ENCODE assay signal across 22 mouse cellular contexts in the genomic region with DNA sequence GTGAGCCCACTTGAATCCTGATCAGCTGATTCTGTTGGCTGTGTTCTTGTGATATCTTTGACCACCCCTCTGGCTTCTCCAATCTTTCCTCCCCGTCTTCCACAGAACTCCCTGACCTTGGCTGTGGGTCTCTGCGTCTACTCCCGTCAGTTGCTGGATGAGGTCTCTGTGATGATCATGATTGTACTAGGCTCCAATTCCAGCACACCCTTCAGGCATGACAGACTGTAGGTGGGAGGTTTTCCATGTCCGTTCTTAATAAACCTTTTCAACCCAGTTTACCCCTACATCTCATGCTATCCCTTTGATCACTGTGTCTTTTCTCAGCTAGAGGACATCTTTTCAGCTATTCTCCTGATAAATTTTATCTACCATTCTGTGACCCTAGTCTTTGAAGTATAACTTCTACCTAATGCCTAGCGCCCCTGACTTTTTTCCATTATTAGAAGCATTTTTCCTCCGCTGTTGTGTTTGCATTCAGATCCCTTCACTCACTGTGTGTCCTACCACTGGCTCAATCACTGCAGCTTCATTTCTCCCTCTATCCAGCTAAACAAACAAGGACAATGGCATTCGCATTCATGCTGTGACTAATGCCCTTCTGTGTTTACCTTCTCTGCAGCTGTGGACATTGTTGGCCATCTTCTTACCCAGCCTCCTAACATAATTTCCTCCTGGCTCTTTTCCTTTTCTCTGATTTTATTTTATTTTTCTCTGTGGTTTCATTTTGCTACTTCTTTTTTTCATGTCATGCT.
DNase-seq lines count a peak whose midpoint lies in the region; ATAC-seq and TF ChIP-seq lines count a peak whose summit lies in the region.
"Had no signal": no experiment of that assay in that cellular context is flagged by ENCODE, and none has a peak within 500 bp of the region (broad histone marks: within the 10 kb centered on the region; RNA-seq: fewer than 3 reads in every experiment).

No protein-coding gene starts in this region.

- peak; percentile 89 for ATAC-seq in kidney, embryonic 14.5 days (ENCODE audit: low FRiP score, low TSS enrichment)
- ATAC-seq in kidney, postnatal 0 days (replicated peaks; ENCODE audit: low FRiP score, low read depth) = peak; percentile 89
- ATAC-seq: forebrain, embryonic 13.5 days; forebrain, embryonic 16.5 days had no signal

- no peak for TF ChIP-seq CTCF in kidney, postnatal 0 days (IDR thresholded peaks at IDR 0.05; ENCODE audit: low read depth)

- H3K27me3 ChIP-seq in kidney, embryonic 14.5 days (ENCODE audit: control insufficient read depth, insufficient read depth, low read length) = no peaks in the 10 kb centered on the region
- no peaks in the 10 kb centered on the region for H3K27me3 ChIP-seq in kidney, postnatal 0 days (ENCODE audit: insufficient read depth, low read length)
- H3K27me3 ChIP-seq: forebrain, embryonic 13.5 days; hindbrain, embryonic 12.5 days; hindbrain, embryonic 15.5 days had no signal

- peak; percentile 30 for DNase-seq in embryo, embryonic 10 days (ENCODE audit: low spot score)
- no peak for DNase-seq in embryo, embryonic 9.5 days (ENCODE audit: extremely low spot score)
- DNase-seq in kidney, postnatal 36 days = no peak
- DNase-seq in kidney, postnatal 0 days (ENCODE audit: low spot score) = peak; percentile 79
- DNase-seq in kidney, adult 11 months = no peak
- no peak for DNase-seq in urinary bladder, adult 2 months (ENCODE audit: low spot score)
- DNase-seq: adrenal gland, adult 2 months; adrenal gland, postnatal 14 days; cerebellum, adult 11 months; cerebellum, adult 2 months; cerebellum, adult 9-11 months; cerebellum, postnatal 25 days; embryo, embryonic 11 days; gastrocnemius, postnatal 10 days; gastrocnemius, postnatal 36 days had no signal

- H3K36me3 ChIP-seq in kidney, embryonic 14.5 days (ENCODE audit: control insufficient read depth, insufficient read depth, low read length) = no peaks in the 10 kb centered on the region
- H3K36me3 ChIP-seq in kidney, postnatal 0 days (ENCODE audit: insufficient read depth, low read length) = no peaks in the 10 kb centered on the region
- H3K36me3 ChIP-seq: forebrain, embryonic 10.5 days; heart, embryonic 10.5 days; hindbrain, embryonic 12.5 days; hindbrain, embryonic 15.5 days had no signal

- no peak overlapping the region for H3K4me3 ChIP-seq in kidney, embryonic 14.5 days (ENCODE audit: low read length)
- H3K4me3 ChIP-seq in kidney, postnatal 0 days (replicated peaks; ENCODE audit: low read depth, low read length) = no peak overlapping the region
- H3K4me3 ChIP-seq: forebrain, embryonic 10.5 days; forebrain, embryonic 13.5 days; heart, embryonic 10.5 days; hindbrain, embryonic 12.5 days; hindbrain, embryonic 15.5 days had no signal

- H3K9me3 ChIP-seq in kidney, embryonic 14.5 days (ENCODE audit: control insufficient read depth, low read length) = no peaks in the 10 kb centered on the region
- no peaks in the 10 kb centered on the region for H3K9me3 ChIP-seq in kidney, postnatal 0 days (replicated peaks; ENCODE audit: low read length)
- H3K9me3 ChIP-seq: forebrain, embryonic 10.5 days; forebrain, embryonic 13.5 days; heart, embryonic 10.5 days; hindbrain, embryonic 12.5 days; hindbrain, embryonic 15.5 days had no signal

- H3K9ac ChIP-seq in kidney, embryonic 14.5 days (ENCODE audit: low read depth, low read length) = no peak overlapping the region
- H3K9ac ChIP-seq in kidney, postnatal 0 days (ENCODE audit: low read depth, low read length) = no peak overlapping the region
- H3K9ac ChIP-seq: forebrain, embryonic 13.5 days; hindbrain, embryonic 12.5 days; hindbrain, embryonic 15.5 days had no signal

- no peak overlapping the region for H3K4me2 ChIP-seq in kidney, embryonic 14.5 days (replicated peaks; ENCODE audit: low read depth, low read length)
- H3K4me2 ChIP-seq in kidney, postnatal 0 days (ENCODE audit: low read length) = no peak overlapping the region
- H3K4me2 ChIP-seq: forebrain, embryonic 13.5 days; hindbrain, embryonic 12.5 days; hindbrain, embryonic 15.5 days had no signal

- no peak overlapping the region for H3K27ac ChIP-seq in kidney, embryonic 14.5 days (ENCODE audit: low read depth, low read length)
- no peak overlapping the region for H3K27ac ChIP-seq in kidney, postnatal 0 days
- H3K27ac ChIP-seq: forebrain, embryonic 10.5 days; forebrain, embryonic 13.5 days; heart, embryonic 10.5 days; hindbrain, embryonic 12.5 days; hindbrain, embryonic 15.5 days had no signal

- WGBS in kidney, embryonic 14.5 days = 47% methylated on average over 7 of the region's 7 CpGs
- WGBS in kidney, postnatal 0 days = 46% methylated on average over 7 of the region's 7 CpGs

- H3K4me1 ChIP-seq in kidney, embryonic 14.5 days (ENCODE audit: control insufficient read depth, insufficient read depth, low read length) = no peaks in the 10 kb centered on the region
- H3K4me1 ChIP-seq in kidney, postnatal 0 days (replicated peaks; ENCODE audit: insufficient read depth, low read length) = no peaks in the 10 kb centered on the region
- H3K4me1 ChIP-seq: forebrain, embryonic 13.5 days; heart, embryonic 10.5 days; hindbrain, embryonic 12.5 days; hindbrain, embryonic 15.5 days had no signal

Comparison
In these comparisons a context has a peak if more than half of its experiments do, and no peak if none do; other contexts are left out.
1. DNase-seq: peak in embryo, embryonic 10 days (single experiment) and kidney, postnatal 0 days (single experiment); none in embryo, embryonic 9.5 days (single experiment), kidney, postnatal 36 days (0 of 2), kidney, adult 11 months (single experiment) and urinary bladder, adult 2 months (single experiment).